In the genomic region with DNA sequence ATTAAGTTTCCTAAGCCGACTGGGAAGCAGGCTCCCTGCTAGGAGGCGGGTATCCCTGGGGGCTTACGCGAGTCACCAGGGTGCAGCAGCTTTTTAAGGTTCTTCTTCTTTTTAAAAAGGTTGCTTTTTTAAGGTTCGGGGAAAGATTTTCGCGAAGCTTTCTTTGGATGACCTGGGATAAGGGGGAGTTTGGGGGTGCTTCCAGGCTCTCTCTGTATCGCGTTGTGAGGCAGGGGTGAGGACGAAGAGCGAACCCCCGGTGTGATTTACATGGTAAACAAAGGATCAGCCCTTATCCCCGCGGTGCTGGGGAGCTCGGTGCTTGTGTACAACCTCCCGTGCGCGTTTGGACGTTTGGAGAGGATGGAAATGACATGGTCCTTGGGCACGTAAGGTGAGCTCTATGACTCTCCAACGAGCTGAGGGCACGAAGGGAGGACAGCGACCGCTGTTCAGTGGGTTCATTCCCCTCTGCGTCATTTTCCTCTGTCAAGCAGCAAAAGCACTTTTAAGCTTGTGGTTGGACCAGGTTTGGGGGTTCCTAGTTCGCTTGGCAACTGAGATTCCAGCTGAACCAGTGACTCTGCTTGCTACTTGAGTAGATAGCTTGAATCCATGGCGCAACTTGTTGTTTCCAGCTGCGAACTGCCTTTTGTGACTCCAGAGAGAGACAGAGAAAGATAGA, we compare ENCODE assay signal across 8 mouse cellular contexts. TPM values are rescaled to one million over a fixed set of nuclear protein-coding genes. Genes with fewer than 3 reads are reported as not detected.
DNase-seq lines count a peak whose midpoint lies in the region; ATAC-seq and TF ChIP-seq lines count a peak whose summit lies in the region.

No protein-coding gene starts in this region.

- no peak overlapping the region for H3K27ac ChIP-seq in lung, embryonic 15.5 days
- H3K27ac ChIP-seq in embryonic fibroblast, embryonic 13.5 days (ENCODE audit: insufficient read depth, low read length) = no peak overlapping the region
- no peak overlapping the region for H3K27ac ChIP-seq in intestine, postnatal 0 days (ENCODE audit: low read depth, low read length)
- H3K27ac ChIP-seq in midbrain, postnatal 0 days (ENCODE audit: low read depth, low read length) = no peak overlapping the region

- no peak for ATAC-seq in lung, embryonic 15.5 days (ENCODE audit: borderline replicate concordance, extremely low read depth, low FRiP score, low TSS enrichment)
- no peak for ATAC-seq in intestine, postnatal 0 days
- no peak for ATAC-seq in midbrain, postnatal 0 days (ENCODE audit: low FRiP score)
- no peak for ATAC-seq in granulocyte monocyte progenitor cell, adult 5-6 weeks (replicated peaks; ENCODE audit: poor library complexity, severe bottlenecking)

- no peaks in the 10 kb centered on the region for H3K9me3 ChIP-seq in lung, embryonic 15.5 days
- H3K9me3 ChIP-seq in intestine, postnatal 0 days (ENCODE audit: control insufficient read depth) = no peaks in the 10 kb centered on the region
- H3K9me3 ChIP-seq in midbrain, postnatal 0 days (ENCODE audit: low read length) = no peaks in the 10 kb centered on the region

- no peak for TF ChIP-seq CTCF in embryonic fibroblast, embryonic 13.5 days (IDR thresholded peaks at IDR 0.05; ENCODE audit: borderline replicate concordance, insufficient read depth, low read length)
- no peak for TF ChIP-seq CTCF in intestine, postnatal 0 days (IDR thresholded peaks at IDR 0.05; ENCODE audit: low read depth)
- TF ChIP-seq CTCF in midbrain, postnatal 0 days (IDR thresholded peaks at IDR 0.05) = no peak

- no peak overlapping the region for H3K9ac ChIP-seq in lung, embryonic 15.5 days
- 0 out of 2 replicates have a peak overlapping the region, but pooled peaks have one; percentile 17 for H3K9ac ChIP-seq in intestine, postnatal 0 days (ENCODE audit: low read depth, low read length)
- peak overlapping the region; percentile 39 for H3K9ac ChIP-seq in midbrain, postnatal 0 days (replicated peaks; ENCODE audit: low read length, poor library complexity, severe bottlenecking)

- H3K27me3 ChIP-seq in lung, embryonic 15.5 days = peaks cover 38% of the 10 kb centered on the region
- peaks cover 18% of the 10 kb centered on the region for H3K27me3 ChIP-seq in intestine, postnatal 0 days (replicated peaks; ENCODE audit: control insufficient read depth, insufficient read depth, low read length)
- H3K27me3 ChIP-seq in midbrain, postnatal 0 days (ENCODE audit: insufficient read depth, low read length) = no peaks in the 10 kb centered on the region

- H3K36me3 ChIP-seq in lung, embryonic 15.5 days = no peaks in the 10 kb centered on the region
- H3K36me3 ChIP-seq in intestine, postnatal 0 days (ENCODE audit: control insufficient read depth, insufficient read depth) = no peaks in the 10 kb centered on the region
- no peaks in the 10 kb centered on the region for H3K36me3 ChIP-seq in midbrain, postnatal 0 days (ENCODE audit: insufficient read depth, low read length)

- TF ChIP-seq POLR2A in embryonic fibroblast, embryonic 13.5 days (IDR thresholded peaks at IDR 0.05; ENCODE audit: low read depth, low read length) = no peak

- DNase-seq in lung, adult 18-20 months = no peak
- DNase-seq in midbrain, postnatal 0 days (ENCODE audit: low spot score) = peak; percentile 19
- DNase-seq in thymus, postnatal 25 days = no peak
- DNase-seq in urinary bladder, postnatal 4 days (ENCODE audit: low spot score in 2 of 2) = no peak

- under 1% methylated on average over 28 of the region's 28 CpGs for WGBS in lung, embryonic 15.5 days
- under 1% methylated on average over 28 of the region's 28 CpGs for WGBS in intestine, postnatal 0 days
- 0% methylated on average over 28 of the region's 28 CpGs for WGBS in midbrain, postnatal 0 days

- H3K4me1 ChIP-seq in lung, embryonic 15.5 days = peaks cover 20% of the 10 kb centered on the region
- no peaks in the 10 kb centered on the region for H3K4me1 ChIP-seq in embryonic fibroblast, embryonic 13.5 days (ENCODE audit: control insufficient read depth, insufficient read depth, low read length)
- no peaks in the 10 kb centered on the region for H3K4me1 ChIP-seq in intestine, postnatal 0 days (replicated peaks; ENCODE audit: control insufficient read depth, insufficient read depth, low read length)
- H3K4me1 ChIP-seq in midbrain, postnatal 0 days (ENCODE audit: insufficient read depth, low read length) = no peaks in the 10 kb centered on the region

- peak overlapping the region; percentile 34 for H3K4me3 ChIP-seq in lung, embryonic 15.5 days
- peak overlapping the region; percentile 10; the same call in 1 of the 2 replicates for H3K4me3 ChIP-seq in embryonic fibroblast, embryonic 13.5 days (ENCODE audit: insufficient read depth, low read length)
- H3K4me3 ChIP-seq in intestine, postnatal 0 days (ENCODE audit: low read depth, low read length) = peak overlapping the region; percentile 41
- peak overlapping the region; percentile 63 for H3K4me3 ChIP-seq in midbrain, postnatal 0 days (ENCODE audit: low read depth, low read length)

- H3K4me2 ChIP-seq in lung, embryonic 15.5 days = peak overlapping the region; percentile 75
- peak overlapping the region; percentile 62 for H3K4me2 ChIP-seq in intestine, postnatal 0 days (replicated peaks; ENCODE audit: low read depth)
- peak overlapping the region; percentile 97 for H3K4me2 ChIP-seq in midbrain, postnatal 0 days (ENCODE audit: low read depth, low read length, poor library complexity, severe bottlenecking)

RNA-seq across cellular contexts. Expression of a gene that starts 0.6 kb away (rescaled TPM):
- 0.14 and 0.19 TPM in 2 replicates for polyA plus RNA-seq in lung, embryonic 15.5 days (2015; fragmentation: Nextera tagmentation; extraction: Ambion mirVana)
- polyA plus RNA-seq in embryonic fibroblast, embryonic 13.5 days (2011; ENCODE audit: insufficient read length, low read depth, missing spikeins) = not detected in 2 replicates
- 1.5 and 2.0 TPM in 2 replicates for polyA plus RNA-seq in intestine, postnatal 0 days (2015; fragmentation: Nextera tagmentation; extraction: Ambion mirVana)
- 7.3 and 7.7 TPM in 2 replicates for total RNA-seq in midbrain, postnatal 0 days (2014; rRNA removed)
- 3.9 TPM in 2 replicates for polyA plus RNA-seq in midbrain, postnatal 0 days (2015; fragmentation: Nextera tagmentation; extraction: Ambion mirVana)
- total RNA-seq in granulocyte monocyte progenitor cell, adult 5-6 weeks (2014; fragmentation: Nextera tagmentation) = not detected in 2 replicates
- total RNA-seq in granulocyte monocyte progenitor cell, adult 5-6 weeks (2017) = not detected in 2 replicates

Comparison
In these comparisons a context has a peak if more than half of its experiments do, and no peak if none do; other contexts are left out.
1. H3K4me3 ChIP-seq: peak in every context shown above with its lines; median percentile 63 in midbrain, postnatal 0 days; 41 in intestine, postnatal 0 days; 34 in lung, embryonic 15.5 days; 10 in embryonic fibroblast, embryonic 13.5 days.